Mouse (Mus musculus) left cerebral cortex, adult 2 months (tissue): ENCODE data around the gene Lipt2. TPM values are rescaled to one million over a fixed set of nuclear protein-coding genes. Genes with fewer than 3 reads are reported as not detected.

ENCODE experiments used
- DNase-seq, 2 experiments: peaks; one replicate each; pipeline ENCODE4 v3.0.0; 2021 to 2022; ENCODE audit warnings: low spot score in 2 of 2, mixed read lengths in 1 of 2; ENCODE audit errors: extremely low spot score in 1 of 2
- H3K27ac ChIP-seq: fragments of 200-600 bp; 2 replicates; pipeline ENCODE4 v1.8.1; 2022
- H3K4me3 ChIP-seq: fragments of 200-600 bp; 2 replicates; pipeline ENCODE4 v1.8.1; 2022
- CTCF ChIP-seq: fragments of 200-600 bp; IDR thresholded peaks from 2 replicates; pipeline ENCODE4 v1.8.1; 2022; ENCODE audit warnings: antibody characterized with exemption, mild to moderate bottlenecking, moderate library complexity
- intact Hi-C: fragments of 180-260 bp; cut with DNase I; formaldehyde crosslinking; loops from one replicate; pipeline ENCODE4 v1.15.1; 2025
- total RNA-seq, 2 experiments: library from RNA; stranded (reverse); gene quantifications; 2 replicates each; pipeline ENCODE4 v1.2.3; 2021

Gene Lipt2
- total RNA-seq, 2 experiments from 2014 or later = 4.5 to 5.3 TPM

DNA sequence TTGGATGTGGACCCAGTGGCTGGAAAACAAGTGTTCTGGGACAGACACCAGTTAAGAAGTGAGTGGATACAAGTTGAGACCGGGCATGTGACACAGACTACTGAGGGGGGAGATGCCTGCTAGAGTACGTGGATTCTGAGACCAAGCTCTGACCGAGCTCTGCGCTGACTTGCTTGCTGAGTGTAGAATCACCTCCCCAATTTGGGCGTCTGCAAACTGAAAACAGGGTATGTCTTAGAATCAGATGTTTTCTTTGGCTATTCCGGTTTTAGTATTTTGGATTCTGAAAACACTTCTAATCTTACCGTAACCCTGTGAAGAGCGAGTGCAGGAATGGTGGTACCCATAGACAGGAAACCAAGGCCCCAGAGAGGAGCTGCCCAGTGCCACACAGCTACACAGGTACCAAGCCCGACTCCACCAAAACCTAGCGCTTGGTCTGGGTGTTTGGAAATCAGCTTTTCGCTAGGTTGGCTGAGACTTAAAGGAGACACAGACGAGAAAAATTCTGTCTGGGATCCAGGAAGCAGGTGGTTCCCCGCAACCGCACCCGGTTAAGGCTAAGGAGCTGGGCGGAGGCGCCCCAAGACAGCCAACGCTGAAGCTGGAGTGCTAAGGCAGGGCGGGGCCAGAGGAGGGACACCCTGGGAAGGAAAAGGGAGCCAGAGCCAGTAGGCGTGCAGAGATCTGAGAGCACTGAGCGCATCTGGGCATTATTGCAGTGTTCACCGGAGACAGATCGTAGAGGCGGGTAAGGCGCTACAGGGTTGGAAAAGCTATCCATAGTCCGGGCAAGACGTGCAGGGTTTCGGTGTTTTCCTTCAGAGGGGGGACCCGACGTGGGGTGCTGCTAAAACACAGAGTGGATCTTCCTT is 19.2 kb downstream of the Lipt2 start:
- peak; percentile 62 to 68 for DNase-seq
- no peak overlapping the region for H3K27ac ChIP-seq
- no peak for TF ChIP-seq CTCF
- intact Hi-C loops = no loop called here
- H3K4me3 ChIP-seq = peak overlapping the region; percentile 36

DNA sequence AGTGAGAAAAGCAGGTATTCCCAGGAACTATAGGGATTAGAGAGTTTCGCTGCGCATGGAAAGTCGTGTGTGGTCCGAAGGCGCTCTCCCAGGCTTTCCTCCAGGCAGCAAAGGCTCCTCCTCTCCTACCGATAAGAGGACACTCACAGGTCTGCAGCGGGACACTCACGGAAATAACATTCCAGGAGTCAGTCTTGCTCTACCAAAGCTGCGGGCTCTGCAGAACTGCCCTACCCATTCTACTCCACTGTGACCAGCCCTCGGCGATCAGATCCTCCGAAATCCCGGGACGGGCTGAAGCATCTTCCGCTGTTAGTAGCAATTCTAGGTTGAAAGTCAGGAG is 19.8 kb downstream of the Lipt2 start:
- no peak for DNase-seq
- TF ChIP-seq CTCF = no peak
- intact Hi-C loops = no loop called here
- H3K4me3 ChIP-seq = peak overlapping the region; percentile 36
- no peak overlapping the region for H3K27ac ChIP-seq

DNA sequence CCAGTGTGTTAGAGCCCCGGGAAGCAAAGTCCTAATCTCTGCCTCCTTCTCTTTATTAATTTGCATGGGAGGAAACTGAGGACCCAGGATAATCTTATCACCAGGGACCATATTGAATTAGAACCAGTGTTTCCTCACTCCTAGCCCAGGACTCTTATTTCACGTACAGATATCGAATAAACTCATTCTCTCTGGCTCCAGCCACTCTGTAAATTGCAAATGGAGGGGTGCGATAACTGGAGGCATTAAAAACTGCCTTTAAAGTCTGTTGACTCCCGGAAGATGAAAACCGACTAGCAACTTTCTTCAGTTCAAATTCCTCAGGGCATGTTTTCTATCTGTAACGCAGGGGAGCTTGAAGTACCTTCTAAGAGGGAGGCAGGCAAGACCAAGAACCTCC is 20.3 kb downstream of the Lipt2 start:
- no peak for TF ChIP-seq CTCF
- intact Hi-C loops = no loop called here
- no peak overlapping the region for H3K27ac ChIP-seq
- DNase-seq = no peak
- no peak overlapping the region; the same call in 1 of the 2 replicates for H3K4me3 ChIP-seq

DNA sequence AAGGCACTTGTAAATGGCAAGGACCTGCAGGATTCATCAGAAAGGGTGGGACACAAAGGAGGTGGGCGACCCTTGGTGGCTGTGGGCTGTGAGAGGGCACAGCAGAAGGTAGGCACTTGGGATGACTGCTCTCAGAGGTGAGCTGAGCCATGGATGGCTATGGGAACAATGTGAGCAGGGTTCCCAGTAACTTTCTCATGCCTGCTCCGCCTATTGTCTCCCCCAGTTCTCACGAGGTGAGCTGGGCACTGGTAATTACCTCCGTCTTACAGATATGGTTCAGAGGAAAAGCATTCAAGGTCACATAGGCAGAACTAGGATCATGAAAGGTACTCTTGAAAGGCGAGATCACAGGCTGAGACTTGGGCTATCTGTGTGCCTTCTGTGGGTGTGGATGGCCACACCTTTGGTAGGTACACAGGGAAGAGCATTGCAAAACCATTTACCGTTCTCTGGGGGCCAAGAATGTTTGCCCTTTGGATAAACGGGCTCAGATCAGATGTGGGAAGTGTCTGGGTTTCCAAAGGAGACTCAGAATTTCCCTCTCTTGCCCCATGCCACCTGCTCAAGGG is 20.8 kb downstream of the Lipt2 start:
- intact Hi-C loops = no loop called here
- no peak overlapping the region for H3K27ac ChIP-seq
- DNase-seq = no peak
- H3K4me3 ChIP-seq = no peak overlapping the region
- no peak for TF ChIP-seq CTCF

DNA sequence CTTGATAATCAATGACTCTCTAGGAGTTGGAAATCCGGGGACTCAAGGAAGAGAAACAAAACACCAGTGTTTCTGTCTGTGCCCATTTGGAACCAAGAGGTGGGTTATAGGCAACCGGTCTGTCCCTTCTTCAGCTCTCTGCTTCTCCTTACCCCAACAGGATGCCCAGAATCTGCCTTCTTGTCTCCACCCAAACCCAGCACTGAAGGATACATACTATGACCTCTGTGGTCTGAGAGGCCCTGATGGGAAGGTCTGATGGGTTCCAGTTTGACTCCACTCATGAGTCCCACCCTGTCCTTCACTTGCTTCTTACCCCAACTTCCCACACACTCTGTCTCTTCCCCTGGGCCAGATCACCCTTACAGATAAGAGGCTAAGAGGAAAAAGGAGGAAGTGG is 22.1 kb downstream of the Lipt2 start:
- no peak overlapping the region for H3K4me3 ChIP-seq
- intact Hi-C loops = no loop called here
- TF ChIP-seq CTCF = no peak
- DNase-seq = no peak
- H3K27ac ChIP-seq = no peak overlapping the region

DNA sequence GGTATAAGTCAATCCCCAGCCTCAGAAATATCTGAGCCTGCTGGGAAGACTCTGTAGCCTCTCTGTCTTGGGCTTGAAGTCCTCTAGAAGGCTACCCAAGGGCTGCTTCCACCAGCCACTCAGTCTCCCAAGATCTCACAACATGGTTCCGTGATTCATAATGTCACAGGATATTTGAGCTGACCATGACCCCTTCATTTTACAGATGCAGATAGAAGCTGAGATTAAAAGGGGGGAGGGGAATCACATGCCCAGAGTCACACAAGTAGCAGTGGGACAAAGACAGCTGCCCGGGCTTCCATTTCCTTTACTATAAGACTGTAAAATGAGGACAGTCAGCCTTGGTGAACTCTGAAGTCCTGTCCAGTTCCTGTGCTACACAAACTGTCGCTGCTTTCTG is 22.5 kb downstream of the Lipt2 start:
- intact Hi-C loops = no loop called here
- H3K4me3 ChIP-seq = no peak overlapping the region
- no peak for TF ChIP-seq CTCF
- DNase-seq = no peak
- no peak overlapping the region for H3K27ac ChIP-seq

DNA sequence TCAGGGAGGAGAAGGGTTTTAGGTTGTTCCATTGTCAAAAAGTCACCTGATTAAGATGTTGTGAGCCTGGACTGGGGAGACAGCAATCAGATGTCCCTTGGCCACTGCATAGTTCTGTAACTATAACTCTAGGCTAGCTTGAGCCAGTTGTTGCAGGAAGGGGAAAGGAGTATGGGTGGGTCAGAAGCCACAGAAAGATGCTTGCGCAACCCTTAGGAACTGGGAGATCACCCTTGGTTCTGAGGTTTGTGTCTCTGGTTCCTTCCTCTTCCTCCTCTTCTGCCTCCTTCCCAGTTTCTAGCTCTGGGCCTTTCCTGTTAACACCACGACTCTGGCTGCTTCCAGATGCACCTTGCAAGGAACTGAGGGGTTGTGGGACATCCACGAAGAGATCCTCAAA is 23.3 kb downstream of the Lipt2 start:
- DNase-seq = no peak
- no peak overlapping the region for H3K27ac ChIP-seq
- H3K4me3 ChIP-seq = no peak overlapping the region
- TF ChIP-seq CTCF = no peak
- intact Hi-C loops = no loop called here

DNA sequence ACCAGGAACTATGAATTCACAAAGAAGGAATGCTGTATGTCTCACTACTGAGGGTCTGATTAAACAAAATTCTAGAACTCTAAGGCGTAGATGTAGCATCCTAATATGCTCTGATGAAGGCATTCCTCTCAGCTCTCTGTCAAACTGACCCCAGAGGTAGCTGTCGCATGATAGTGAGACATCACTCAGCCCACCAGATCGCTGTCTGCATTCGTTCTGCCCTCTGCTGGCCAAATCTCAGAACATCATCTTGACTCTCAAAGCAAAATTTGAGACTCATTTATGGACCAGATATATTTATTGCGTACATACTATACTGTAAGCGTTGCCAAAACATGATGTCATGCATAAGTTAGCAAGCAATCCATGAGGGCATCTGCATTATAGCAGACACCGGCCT is 28.5 kb downstream of the Lipt2 start:
- TF ChIP-seq CTCF = peak; percentile 72
- intact Hi-C loops = loop anchor here (2.0 to 5.0 kb wide), 3 partner anchors 67 to 200 kb away; partner anchors contain the start of genes Chrdl2 and Pold3
- Histone ChIP-seq H3K27ac (no peak overlapping the region), H3K4me3 (no peak overlapping the region)
- DNase-seq = peak in 1 of 2 experiments; percentile 34

DNA sequence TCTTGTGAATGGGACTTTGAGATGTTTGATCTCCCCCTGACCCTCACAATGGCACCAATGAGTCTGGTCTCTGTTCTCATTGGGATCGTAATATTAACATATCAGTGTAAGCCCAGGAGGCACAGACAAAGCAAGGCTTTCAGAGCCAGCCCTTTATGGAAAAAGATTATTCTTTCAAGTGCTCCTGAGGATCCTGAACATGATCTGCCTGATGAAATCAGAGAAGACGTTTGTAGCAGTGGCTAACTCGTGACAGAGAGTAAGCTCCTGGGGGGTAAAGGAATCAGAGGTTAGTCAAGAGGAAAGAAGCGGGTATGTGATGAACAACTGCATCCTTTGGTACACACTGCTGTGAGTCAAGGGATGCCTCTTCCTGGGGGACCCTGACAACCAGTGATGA is 31.1 kb downstream of the Lipt2 start:
- no peak for TF ChIP-seq CTCF
- intact Hi-C loops = no loop called here
- Histone ChIP-seq H3K27ac (no peak overlapping the region), H3K4me3 (no peak overlapping the region)
- no peak for DNase-seq

DNA sequence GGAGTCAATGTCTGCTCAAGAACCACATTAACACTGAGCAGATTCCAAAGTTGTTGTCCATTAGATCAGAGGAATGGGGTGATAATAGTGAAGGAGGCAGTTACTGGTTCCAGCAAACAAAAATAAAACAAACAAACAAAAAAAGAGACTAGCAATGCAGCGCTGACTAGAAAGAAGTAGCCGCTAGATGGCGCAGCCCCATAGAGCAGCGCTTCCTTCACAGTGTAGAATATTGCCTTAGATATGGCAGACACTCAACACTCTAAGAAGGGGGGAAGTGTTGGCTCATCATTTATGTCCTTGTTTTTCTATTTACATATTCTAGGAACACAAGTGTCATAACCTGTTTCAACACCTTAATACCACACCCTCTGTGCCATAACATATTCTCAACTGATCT is 31.7 kb downstream of the Lipt2 start:
- H3K27ac ChIP-seq = no peak overlapping the region
- H3K4me3 ChIP-seq = 0 out of 2 replicates have a peak overlapping the region, but pooled peaks have one; percentile 6
- peak; percentile 46 to 61 for DNase-seq
- intact Hi-C loops = loop anchor here (1.0 kb wide), 1 partner anchor 44 kb away; no protein-coding TSS in a partner anchor
- peak; percentile 82 for TF ChIP-seq CTCF

DNA sequence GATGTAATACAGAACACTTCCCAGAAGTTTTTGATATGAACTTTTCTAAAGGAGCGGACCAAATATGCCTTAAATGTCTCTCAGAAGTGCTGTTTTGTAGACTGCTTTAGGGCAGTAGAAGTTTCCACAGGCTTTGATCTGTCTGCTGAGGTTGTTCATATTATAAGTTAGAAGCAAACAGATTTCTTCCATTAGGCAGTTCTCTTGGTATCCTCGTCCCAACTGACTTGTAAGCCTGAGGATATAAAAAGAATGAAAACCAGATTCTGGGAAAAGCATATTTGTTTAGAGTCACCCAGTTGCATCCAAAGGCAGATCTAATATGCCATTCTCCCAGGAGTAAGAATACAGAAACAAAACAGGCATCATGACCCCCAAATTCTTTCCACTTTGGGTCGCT is 42.1 kb downstream of the Lipt2 start:
- DNase-seq = no peak
- TF ChIP-seq CTCF = no peak
- Histone ChIP-seq H3K27ac (no peak overlapping the region), H3K4me3 (no peak overlapping the region)
- intact Hi-C loops = no loop called here

DNA sequence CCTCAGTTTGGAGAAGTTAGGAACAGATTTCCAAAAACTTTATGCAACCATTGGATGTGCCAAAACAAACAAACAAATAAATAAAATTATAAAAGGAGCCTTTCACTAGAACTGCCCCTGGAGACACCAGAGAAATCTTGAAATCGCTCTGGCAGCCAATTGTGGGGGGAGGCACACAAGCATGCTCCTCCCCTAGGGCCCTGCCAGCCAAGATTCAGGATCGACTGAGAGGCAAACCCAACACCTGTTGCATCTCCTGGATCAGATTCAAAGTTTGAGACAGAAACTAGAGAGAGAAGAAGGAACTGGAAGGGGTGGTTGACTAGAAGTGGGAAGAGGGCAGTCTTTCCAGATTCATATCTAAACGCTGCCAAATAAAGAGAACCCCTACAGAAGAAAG is 44.5 kb downstream of the Lipt2 start:
- H3K27ac ChIP-seq = no peak overlapping the region
- intact Hi-C loops = no loop called here
- H3K4me3 ChIP-seq = no peak overlapping the region
- DNase-seq = no peak
- no peak for TF ChIP-seq CTCF

DNA sequence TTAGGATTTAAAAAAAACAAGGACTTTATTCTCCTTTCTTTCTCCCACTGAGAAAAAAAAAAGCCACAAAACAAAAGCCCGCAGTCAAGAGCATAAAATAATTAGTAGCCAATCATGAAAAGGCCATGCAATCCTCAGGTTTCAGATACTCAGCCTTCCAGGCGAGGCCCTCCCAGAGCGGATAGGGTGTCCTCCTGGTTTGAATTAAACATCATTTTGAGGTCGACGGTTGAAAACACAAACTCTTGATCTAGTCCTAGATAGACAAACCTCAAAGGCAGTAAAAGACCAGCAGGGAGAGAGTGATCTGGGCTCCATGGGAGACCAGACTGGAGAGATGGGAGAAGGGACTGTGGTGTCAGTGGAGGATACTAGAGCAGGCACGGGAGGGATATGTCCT is 45.8 kb downstream of the Lipt2 start:
- TF ChIP-seq CTCF = no peak
- H3K4me3 ChIP-seq = no peak overlapping the region
- no peak overlapping the region for H3K27ac ChIP-seq
- intact Hi-C loops = no loop called here
- no peak for DNase-seq
